Mouse (Mus musculus) embryonic fibroblast, embryonic 13.5 days (primary cell): ENCODE measurements around the gene Dennd1a. TPM values are rescaled to one million over a fixed set of nuclear protein-coding genes. Genes with fewer than 3 reads are reported as not detected.

ENCODE experiments used
- H3K27ac ChIP-seq: 2 replicates; pipeline ENCODE4 v1.5.1; 2012; ENCODE audit warnings: low read length, control low read depth, inconsistent platforms; ENCODE audit not compliant: insufficient read depth
- H3K4me1 ChIP-seq: 2 replicates; pipeline ENCODE4 v1.6.1; 2011; ENCODE audit warnings: low read length; ENCODE audit not compliant: control insufficient read depth, insufficient read depth
- H3K4me3 ChIP-seq: 2 replicates; pipeline ENCODE4 v1.5.1; 2011; ENCODE audit warnings: mild to moderate bottlenecking, control low read depth, low read length; ENCODE audit not compliant: insufficient read depth
- CTCF ChIP-seq: IDR thresholded peaks from 2 replicates; pipeline ENCODE4 v1.5.1; 2011; ENCODE audit warnings: mild to moderate bottlenecking, control low read depth, low read length, moderate library complexity, borderline replicate concordance; ENCODE audit not compliant: insufficient read depth
- POLR2A ChIP-seq: IDR thresholded peaks from 2 replicates; pipeline ENCODE4 v1.6.1; 2011; ENCODE audit warnings: low read depth, mild to moderate bottlenecking, control low read depth, low read length, moderate library complexity
- polyA plus RNA-seq: library from polyadenylated mRNA; stranded (reverse); fragments of >200 nt; gene quantifications from 2 replicates; pipeline ENCODE4 v1.2.4, GENCODE M21; 2011; ENCODE audit warnings: low read depth; ENCODE audit not compliant: missing spikeins, insufficient read length

Dennd1a gene
- polyA plus RNA-seq, 1 experiment, result 25.7 TPM

- TF ChIP-seq POLR2A, result no peak
- no peak for TF ChIP-seq CTCF
- Histone ChIP-seq H3K27ac (no peak overlapping the region), H3K4me1 (no peaks in the 10 kb centered on the region), H3K4me3 (no peak overlapping the region)
Measured at GRCm38 (mm10) chr2:38064266-38064665, 222.9 kb downstream of the Dennd1a start.

GRCm38 (mm10) chr2:38062156-38062555 is 225.0 kb downstream of the Dennd1a start:
- no peak overlapping the region for H3K27ac ChIP-seq
- TF ChIP-seq POLR2A (no peak), CTCF (no peak)
- no peak overlapping the region for H3K4me3 ChIP-seq
- no peaks in the 10 kb centered on the region for H3K4me1 ChIP-seq

- no peaks in the 10 kb centered on the region for H3K4me1 ChIP-seq
- TF ChIP-seq POLR2A (no peak), CTCF (no peak)
- no peak overlapping the region for H3K4me3 ChIP-seq
- H3K27ac ChIP-seq, result no peak overlapping the region
Measured at GRCm38 (mm10) chr2:38061474-38061873, 225.7 kb downstream of the Dennd1a start.

GRCm38 (mm10) chr2:38052440-38052839 is 234.8 kb downstream of the Dennd1a start:
- Histone ChIP-seq H3K4me1 (no peaks in the 10 kb centered on the region), H3K4me3 (no peak overlapping the region), H3K27ac (no peak overlapping the region)
- TF ChIP-seq POLR2A (no peak), CTCF (no peak)

GRCm38 (mm10) chr2:38051485-38052085 is 235.6 kb downstream of the Dennd1a start:
- no peaks in the 10 kb centered on the region for H3K4me1 ChIP-seq
- no peak overlapping the region for H3K27ac ChIP-seq
- H3K4me3 ChIP-seq, result no peak overlapping the region
- no peak for TF ChIP-seq CTCF
- no peak for TF ChIP-seq POLR2A

- TF ChIP-seq POLR2A, result no peak
- TF ChIP-seq CTCF, result no peak
Measured at GRCm38 (mm10) chr2:38048996-38049395, 238.2 kb downstream of the Dennd1a start.

GRCm38 (mm10) chr2:38045286-38045685 is 241.9 kb downstream of the Dennd1a start:
- TF ChIP-seq POLR2A, result no peak
- no peak for TF ChIP-seq CTCF
- Histone ChIP-seq H3K4me3 (no peak overlapping the region), H3K27ac (no peak overlapping the region), H3K4me1 (no peaks in the 10 kb centered on the region)

More at GRCm38 (mm10) chr2:38048996-38049395, 238.2 kb downstream of the Dennd1a start:
- H3K27ac ChIP-seq, result no peak overlapping the region
- H3K4me1 ChIP-seq, result no peaks in the 10 kb centered on the region
- no peak overlapping the region for H3K4me3 ChIP-seq

- TF ChIP-seq CTCF (no peak), POLR2A (no peak)
- H3K27ac ChIP-seq, result no peak overlapping the region
- H3K4me3 ChIP-seq, result no peak overlapping the region
- H3K4me1 ChIP-seq, result no peaks in the 10 kb centered on the region
Measured at GRCm38 (mm10) chr2:38040845-38041244, 246.3 kb downstream of the Dennd1a start.

GRCm38 (mm10) chr2:38039621-38040020 is 247.6 kb downstream of the Dennd1a start:
- Histone ChIP-seq H3K27ac (no peak overlapping the region), H3K4me3 (no peak overlapping the region), H3K4me1 (no peaks in the 10 kb centered on the region)
- no peak for TF ChIP-seq POLR2A
- no peak for TF ChIP-seq CTCF

GRCm38 (mm10) chr2:38028317-38028716 is 258.9 kb downstream of the Dennd1a start:
- no peak for TF ChIP-seq POLR2A
- no peaks in the 10 kb centered on the region for H3K4me1 ChIP-seq
- H3K27ac ChIP-seq, result no peak overlapping the region
- H3K4me3 ChIP-seq, result no peak overlapping the region
